Mouse (Mus musculus) MEL (cell line): ENCODE results near the gene Actr3. TPM values are rescaled to one million over a fixed set of nuclear protein-coding genes. Genes with fewer than 3 reads are reported as not detected.

Experiments used
- DNase-seq: peaks from one replicate; pipeline ENCODE4 v3.0.0; 2011; ENCODE audit warnings: low read depth, low spot score
- H3K27ac ChIP-seq: 2 replicates; pipeline ENCODE4 v1.5.1; 2012; ENCODE audit warnings: low read depth, mild to moderate bottlenecking, control low read depth, low read length, moderate library complexity; ENCODE audit not compliant: control insufficient read depth
- H3K27me3 ChIP-seq, 2 experiments: fragments of 150-350 bp in 1 of 2; sonication (generic) in 1 of 2; 2 replicates each; pipeline ENCODE4 v1.6.1; 2012; ENCODE audit warnings: low read length in 2 of 2, mild to moderate bottlenecking in 2 of 2, improper control_type of control experiment in 1 of 2, moderate library complexity in 1 of 2; ENCODE audit not compliant: insufficient read depth in 2 of 2, control insufficient read depth in 1 of 2
- H3K36me3 ChIP-seq, 2 experiments: 2 replicates each; pipeline ENCODE4 v1.6.1; 2012 to 2014; ENCODE audit warnings: low read length in 2 of 2, improper control_type of control experiment in 1 of 2, inconsistent platforms in 1 of 2, mild to moderate bottlenecking in 1 of 2; ENCODE audit not compliant: insufficient read depth in 2 of 2, control insufficient read depth in 1 of 2
- H3K4me1 ChIP-seq, 2 experiments: fragments of 150-350 bp in 1 of 2; sonication (generic) in 1 of 2; 2 replicates each; pipeline ENCODE4 v1.6.1; 2012; ENCODE audit warnings: low read length in 2 of 2, improper control_type of control experiment in 1 of 2, mild to moderate bottlenecking in 1 of 2; ENCODE audit not compliant: insufficient read depth in 2 of 2, control insufficient read depth in 1 of 2
- H3K4me3 ChIP-seq, 2 experiments: fragments of 150-350 bp in 1 of 2; sonication (generic) in 1 of 2; 2 replicates each; pipeline ENCODE4 v1.5.1; 2012; ENCODE audit warnings: low read depth in 2 of 2, low read length in 2 of 2, mild to moderate bottlenecking in 2 of 2, moderate library complexity in 2 of 2, control low read depth in 1 of 2, improper control_type of control experiment in 1 of 2; ENCODE audit not compliant: control insufficient read depth in 1 of 2, insufficient read depth in 1 of 2
- H3K79me2 ChIP-seq: 2 replicates; pipeline ENCODE4 v1.6.1; 2012; ENCODE audit warnings: mild to moderate bottlenecking, low read length, moderate library complexity; ENCODE audit not compliant: control insufficient read depth, poor library complexity, insufficient read depth
- H3K9ac ChIP-seq: 2 replicates; pipeline ENCODE4 v1.6.1; 2012; ENCODE audit warnings: low read depth, mild to moderate bottlenecking, control low read depth, low read length, moderate library complexity; ENCODE audit not compliant: control insufficient read depth, poor library complexity, severe bottlenecking
- H3K9me3 ChIP-seq: fragments of 150-350 bp; sonication (generic); replicated peaks from 2 replicates; pipeline ENCODE4 v1.6.1; 2012; ENCODE audit warnings: mild to moderate bottlenecking, low read length, improper control_type of control experiment, moderate library complexity; ENCODE audit not compliant: insufficient read depth
- BHLHE40 ChIP-seq: IDR thresholded peaks from 2 replicates; pipeline ENCODE4 v1.6.1; 2012; ENCODE audit warnings: low read depth, mild to moderate bottlenecking, inconsistent platforms, low read length, improper control_type of control experiment, borderline replicate concordance
- CHD1 ChIP-seq: IDR thresholded peaks from 2 replicates; pipeline ENCODE4 v1.6.1; 2012; ENCODE audit warnings: low read depth, mild to moderate bottlenecking, inconsistent platforms, low read length, improper control_type of control experiment
- CHD2 ChIP-seq: IDR thresholded peaks from 2 replicates; pipeline ENCODE4 v1.6.1; 2011; ENCODE audit warnings: low read length, improper control_type of control experiment
- CTCF ChIP-seq, 3 experiments: IDR thresholded peaks in 2 of 3; conservative IDR thresholded peaks in 1 of 3; 2 replicates each; pipeline ENCODE4 v1.5.1; 2011 to 2012; ENCODE audit warnings: low read length in 3 of 3, low read depth in 2 of 3, mild to moderate bottlenecking in 2 of 3, improper control_type of control experiment in 1 of 3, inconsistent platforms in 1 of 3, mixed read lengths in 1 of 3, moderate library complexity in 1 of 3; ENCODE audit not compliant: control insufficient read depth in 1 of 3, insufficient read depth in 1 of 3, poor library complexity in 1 of 3, severe bottlenecking in 1 of 3
- ELF1 ChIP-seq: IDR thresholded peaks from 2 replicates; pipeline ENCODE4 v1.6.1; 2014; ENCODE audit warnings: low read depth, mild to moderate bottlenecking, inconsistent platforms, low read length, improper control_type of control experiment, moderate library complexity
- EP300 ChIP-seq, 2 experiments: IDR thresholded peaks; 2 replicates each; pipeline ENCODE4 v1.6.1; 2011; ENCODE audit warnings: improper control_type of control experiment in 2 of 2, low read length in 2 of 2, low read depth in 1 of 2, mild to moderate bottlenecking in 1 of 2
- ETS1 ChIP-seq: IDR thresholded peaks from 2 replicates; pipeline ENCODE4 v1.6.1; 2012; ENCODE audit warnings: low read depth, mild to moderate bottlenecking, inconsistent platforms, low read length, improper control_type of control experiment, moderate library complexity
- GATA1 ChIP-seq: IDR thresholded peaks from 2 replicates; pipeline ENCODE4 v1.6.1; 2011; ENCODE audit warnings: low read depth, low read length, improper control_type of control experiment
- HCFC1 ChIP-seq: IDR thresholded peaks from 2 replicates; pipeline ENCODE4 v1.6.1; 2012; ENCODE audit warnings: low read depth, mild to moderate bottlenecking, inconsistent platforms, low read length, improper control_type of control experiment, moderate library complexity
- JUND ChIP-seq: IDR thresholded peaks from 2 replicates; pipeline ENCODE4 v1.6.1; 2011; ENCODE audit warnings: low read depth, mild to moderate bottlenecking, improper control_type of control experiment, low read length
- KAT2A ChIP-seq: conservative IDR thresholded peaks from 2 replicates; pipeline ENCODE4 v1.6.1; 2012; ENCODE audit warnings: low read depth, low read length, improper control_type of control experiment, inconsistent platforms
- MAX ChIP-seq: IDR thresholded peaks from 2 replicates; pipeline ENCODE4 v1.6.1; 2011; ENCODE audit warnings: low read length, improper control_type of control experiment
- MAZ ChIP-seq: IDR thresholded peaks from 2 replicates; pipeline ENCODE4 v1.6.1; 2012; ENCODE audit warnings: low read depth, mild to moderate bottlenecking, inconsistent platforms, low read length, improper control_type of control experiment
- MXI1 ChIP-seq: IDR thresholded peaks from 2 replicates; pipeline ENCODE4 v1.6.1; 2011; ENCODE audit warnings: mild to moderate bottlenecking, low read depth, low read length, improper control_type of control experiment
- MYB ChIP-seq: IDR thresholded peaks from 2 replicates; pipeline ENCODE4 v1.6.1; 2011; ENCODE audit warnings: mild to moderate bottlenecking, low read depth, low read length, improper control_type of control experiment
- MYC ChIP-seq: IDR thresholded peaks from 2 replicates; pipeline ENCODE4 v1.6.1; 2011; ENCODE audit warnings: low read depth, mild to moderate bottlenecking, low read length, improper control_type of control experiment, moderate library complexity
- NELFE ChIP-seq: IDR thresholded peaks from 2 replicates; pipeline ENCODE4 v1.6.1; 2011; ENCODE audit warnings: low read depth, low read length, improper control_type of control experiment
- NRF1 ChIP-seq: IDR thresholded peaks from 2 replicates; pipeline ENCODE4 v1.6.1; 2014; ENCODE audit warnings: low read depth, mild to moderate bottlenecking, inconsistent platforms, low read length, improper control_type of control experiment, moderate library complexity; ENCODE audit not compliant: poor library complexity, insufficient read depth, severe bottlenecking
- POLR2A ChIP-seq, 2 experiments: IDR thresholded peaks; 2 replicates each; pipeline ENCODE4 v1.6.1; 2011 to 2012; ENCODE audit warnings: low read length in 2 of 2, mild to moderate bottlenecking in 2 of 2, control low read depth in 1 of 2, improper control_type of control experiment in 1 of 2, low read depth in 1 of 2, moderate library complexity in 1 of 2; ENCODE audit not compliant: control insufficient read depth in 1 of 2, insufficient read depth in 1 of 2, poor library complexity in 1 of 2
- POLR2AphosphoS2 ChIP-seq: IDR thresholded peaks from 2 replicates; pipeline ENCODE4 v1.6.1; 2011; ENCODE audit warnings: low read length, improper control_type of control experiment
- POLR2AphosphoS5 ChIP-seq: IDR thresholded peaks from 2 replicates; pipeline ENCODE4 v1.6.1; 2012; ENCODE audit warnings: low read depth, borderline replicate concordance, mild to moderate bottlenecking, inconsistent platforms, low read length, moderate library complexity, mixed read lengths
- RAD21 ChIP-seq: IDR thresholded peaks from 2 replicates; pipeline ENCODE4 v1.6.1; 2011; ENCODE audit warnings: mild to moderate bottlenecking, low read depth, low read length, improper control_type of control experiment
- RCOR1 ChIP-seq: IDR thresholded peaks from 2 replicates; pipeline ENCODE4 v1.6.1; 2012; ENCODE audit warnings: low read depth, mild to moderate bottlenecking, inconsistent platforms, low read length, improper control_type of control experiment
- SIN3A ChIP-seq: IDR thresholded peaks from 2 replicates; pipeline ENCODE4 v1.6.1; 2012; ENCODE audit warnings: low read length, improper control_type of control experiment, inconsistent platforms
- TAL1 ChIP-seq: IDR thresholded peaks from 2 replicates; pipeline ENCODE4 v1.6.1; 2012; ENCODE audit warnings: mild to moderate bottlenecking, inconsistent platforms, low read length, moderate library complexity, mixed read lengths
- TBP ChIP-seq: IDR thresholded peaks from 2 replicates; pipeline ENCODE4 v1.8.0; 2011; ENCODE audit warnings: low read depth, low read length, improper control_type of control experiment
- TCF12 ChIP-seq: IDR thresholded peaks from 2 replicates; pipeline ENCODE4 v1.6.1; 2014; ENCODE audit warnings: low read depth, mild to moderate bottlenecking, inconsistent platforms, low read length, improper control_type of control experiment, moderate library complexity
- UBTF ChIP-seq: IDR thresholded peaks from 2 replicates; pipeline ENCODE4 v1.6.1; 2012; ENCODE audit warnings: low read depth, mild to moderate bottlenecking, inconsistent platforms, low read length, improper control_type of control experiment, moderate library complexity, borderline replicate concordance; ENCODE audit not compliant: insufficient read depth
- ZC3H11A ChIP-seq: IDR thresholded peaks from 2 replicates; pipeline ENCODE4 v1.6.1; 2012; ENCODE audit warnings: low read depth, mild to moderate bottlenecking, inconsistent platforms, low read length, improper control_type of control experiment
- ZKSCAN1 ChIP-seq: IDR thresholded peaks from 2 replicates; pipeline ENCODE4 v1.6.1; 2012; ENCODE audit warnings: low read depth, mild to moderate bottlenecking, inconsistent platforms, low read length, improper control_type of control experiment, moderate library complexity
- ZMIZ1 ChIP-seq: IDR thresholded peaks from 2 replicates; pipeline ENCODE4 v1.6.1; 2012; ENCODE audit warnings: low read depth, mild to moderate bottlenecking, inconsistent platforms, low read length, improper control_type of control experiment, moderate library complexity
- ZNF384 ChIP-seq: IDR thresholded peaks from 2 replicates; pipeline ENCODE4 v1.6.1; 2012; ENCODE audit warnings: low read depth, mild to moderate bottlenecking, inconsistent platforms, low read length, improper control_type of control experiment
- polyA plus RNA-seq, 2 experiments: library from polyadenylated mRNA; stranded (reverse) in 1 of 2; unstranded in 1 of 2; fragments of >175 nt in 1 of 2; fragments of >200 nt in 1 of 2; gene quantifications; 2 replicates each; pipeline versions ENCODE4 v1.2.1 to v1.2.4; 2012; ENCODE audit warnings: low replicate concordance in 2 of 2, low read depth in 1 of 2; ENCODE audit not compliant: insufficient read length in 2 of 2, insufficient read depth in 1 of 2, missing spikeins in 1 of 2
- total RNA-seq: library from RNA; depleted of rRNA; stranded (reverse); fragments of 300-350 nt; gene quantifications from 2 replicates; pipeline ENCODE4 v1.2.3, GENCODE M21; 2012

Gene Actr3
- total and polyA plus RNA-seq, 3 experiments, result 154 to 211 TPM; not detected in 1

DNA sequence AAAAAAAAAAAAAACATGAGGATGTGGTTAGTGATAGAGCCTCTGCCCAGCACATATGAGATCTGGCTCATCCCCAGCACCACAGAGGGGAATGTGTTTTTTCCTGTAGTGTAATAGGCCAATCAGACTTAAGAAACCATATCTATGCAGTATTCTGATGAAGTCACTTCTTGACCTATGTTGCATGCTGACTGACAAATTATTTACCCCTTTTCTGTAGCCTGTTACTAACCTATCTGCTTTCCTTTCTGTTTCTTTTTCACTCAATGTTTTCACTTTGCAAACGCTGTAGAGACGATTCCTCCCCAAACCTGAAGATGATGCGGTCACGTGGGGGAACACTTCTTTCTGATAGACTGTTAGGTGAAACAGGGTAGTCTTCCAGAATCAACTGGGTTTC is 32.4 kb upstream of the Actr3 start (continued):
- TF ChIP-seq CTCF (IDR thresholded peaks at IDR 0.05 in 2 of 3, conservative IDR thresholded peaks at IDR 0.05 in 1 of 3; ENCODE audit: control insufficient read depth in 1 of 3, insufficient read depth in 1 of 3, low read depth in 2 of 3, low read length in 3 of 3, poor library complexity in 1 of 3, severe bottlenecking in 1 of 3) (no peak), ELF1 (no peak), ZKSCAN1 (no peak), ZNF384 (peak; percentile 63), MAZ (no peak), MYC (peak; percentile 48; the same call in 1 of the 2 replicates), NELFE (peak; percentile 37; the same call in 1 of the 2 replicates), TAL1 (no peak), UBTF (no peak), KAT2A (no peak), TBP (peak; percentile 49), MYB (no peak), POLR2A (IDR thresholded peaks at IDR 0.05; ENCODE audit: control insufficient read depth in 1 of 2, insufficient read depth in 1 of 2, low read depth in 1 of 2, low read length in 2 of 2, poor library complexity in 1 of 2) (peak in 1 of 2 experiments; percentile 49; a peak in 1 of 4 replicates), ZMIZ1 (no peak), RAD21 (no peak), HCFC1 (peak; percentile 25; the same call in 1 of the 2 replicates), POLR2AphosphoS2 (no peak)

DNA sequence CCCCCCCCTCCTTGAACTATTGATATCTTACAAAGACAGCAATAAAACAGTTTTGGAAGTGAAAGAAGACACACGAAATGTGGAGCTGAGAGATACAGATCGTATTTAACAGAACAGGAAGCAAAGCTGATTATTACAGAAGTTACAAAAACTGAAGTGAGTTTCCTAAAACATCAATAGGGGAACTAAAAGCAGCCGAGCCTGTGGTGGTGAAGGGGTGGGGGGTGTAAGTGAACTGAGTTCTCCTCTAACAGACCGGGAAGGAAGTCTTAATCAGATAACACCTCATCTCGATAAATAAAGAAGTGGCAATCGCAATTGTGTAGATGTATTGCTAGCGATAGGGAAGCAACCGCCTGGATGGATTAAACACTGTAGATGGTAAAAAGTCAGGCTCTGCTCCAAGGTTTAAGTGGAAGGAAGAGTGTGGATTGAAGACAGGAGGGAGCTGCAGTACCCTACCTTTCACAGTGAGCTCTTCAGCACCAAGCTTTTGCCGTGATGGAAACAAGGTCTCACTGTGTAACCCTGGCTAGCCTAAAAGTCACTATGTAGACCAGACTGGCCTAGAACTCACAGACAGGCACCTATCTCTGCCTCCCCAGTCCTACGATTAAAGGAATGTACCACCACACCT is 31.2 kb upstream of the Actr3 start:
- Histone ChIP-seq H3K9me3 (no peaks in the 10 kb centered on the region), H3K9ac (peak overlapping the region; percentile 29), H3K27me3 (no peaks in the 10 kb centered on the region), H3K4me3 (peak overlapping the region; percentile 17 to 56), H3K4me1 (peaks cover 12 to 21% of the 10 kb centered on the region in 2 experiments), H3K36me3 (peaks cover 0 to 33% of the 10 kb centered on the region in 2 experiments; a peak in 2 of 4 replicates), H3K79me2 (no peaks in the 10 kb centered on the region), H3K27ac (peak overlapping the region; percentile 93)
- DNase-seq, result peak; percentile 93
- TF ChIP-seq CTCF (IDR thresholded peaks at IDR 0.05 in 2 of 3, conservative IDR thresholded peaks at IDR 0.05 in 1 of 3; ENCODE audit: control insufficient read depth in 1 of 3, insufficient read depth in 1 of 3, low read depth in 2 of 3, low read length in 3 of 3, poor library complexity in 1 of 3, severe bottlenecking in 1 of 3), result no peak
- TF ChIP-seq MYB, result peak; percentile 88
- TF ChIP-seq RAD21, result no peak
- TF ChIP-seq ZNF384, result peak; percentile 17
- TF ChIP-seq POLR2A (IDR thresholded peaks at IDR 0.05; ENCODE audit: control insufficient read depth in 1 of 2, insufficient read depth in 1 of 2, low read depth in 1 of 2, low read length in 2 of 2, poor library complexity in 1 of 2), result peak in 1 of 2 experiments; percentile 43; a peak in 1 of 4 replicates
- peak; percentile 40; the same call in 1 of the 2 replicates for TF ChIP-seq MAX
- no peak for TF ChIP-seq ZC3H11A
- peak; percentile 89 for TF ChIP-seq ETS1
- peak; percentile 62 for TF ChIP-seq TAL1
- TF ChIP-seq HCFC1, result peak; percentile 40; the same call in 1 of the 2 replicates
- TF ChIP-seq SIN3A, result peak; percentile 91
- peak; percentile 89 for TF ChIP-seq GATA1
- no peak for TF ChIP-seq POLR2AphosphoS5
- peak; percentile 94 for TF ChIP-seq MAZ
- TF ChIP-seq EP300 (IDR thresholded peaks at IDR 0.05; ENCODE audit: low read depth in 1 of 2, low read length in 2 of 2), result peak; percentile 87 to 95
- peak; percentile 20; the same call in 1 of the 2 replicates for TF ChIP-seq BHLHE40
- peak; percentile 85 for TF ChIP-seq TCF12
- peak; percentile 80 for TF ChIP-seq RCOR1
- peak; percentile 72 for TF ChIP-seq TBP
- TF ChIP-seq NRF1, result no peak
- TF ChIP-seq CHD1, result peak; percentile 46; the same call in 1 of the 2 replicates
- TF ChIP-seq CHD2, result peak; percentile 70
- TF ChIP-seq ZKSCAN1, result no peak
- peak; percentile 45 for TF ChIP-seq MXI1
- no peak for TF ChIP-seq JUND
- TF ChIP-seq NELFE, result peak; percentile 30; the same call in 1 of the 2 replicates
